8 mouse cellular contexts compared by ENCODE assay signal in genomic region chr8:123655351-123655779, GRCm38 (mm10). TPM values are rescaled to one million over a fixed set of nuclear protein-coding genes. Genes with fewer than 3 reads are reported as not detected.
DNase-seq lines count a peak whose midpoint lies in the region; ATAC-seq and TF ChIP-seq lines count a peak whose summit lies in the region.

No protein-coding gene starts in this region.

- peak overlapping the region; percentile 71 for H3K9ac ChIP-seq in liver, adult 2 months (ENCODE audit: low read depth, low read length)
- H3K9ac ChIP-seq in hindbrain, embryonic 13.5 days, result peak overlapping the region; percentile 89

- peak overlapping the region; percentile 79 for H3K4me2 ChIP-seq in hindbrain, embryonic 13.5 days

- peaks cover 10% of the 10 kb centered on the region; the same call in 1 of the 2 replicates for H3K79me2 ChIP-seq in liver, adult 2 months (ENCODE audit: control insufficient read depth, insufficient read depth, low read length)

- no peak overlapping the region for H3K4me3 ChIP-seq in liver, adult 2 months (ENCODE audit: insufficient read depth, low read depth, low read length)
- peak overlapping the region; percentile 77 for H3K4me3 ChIP-seq in embryonic facial prominence, embryonic 10.5 days
- H3K4me3 ChIP-seq in hindbrain, embryonic 13.5 days, result peak overlapping the region; percentile 79

- no peak for ATAC-seq in hindbrain, embryonic 13.5 days (ENCODE audit: low FRiP score)
- peak; percentile 52 for ATAC-seq in megakaryocyte progenitor cell, adult 5-6 weeks (replicated peaks; ENCODE audit: poor library complexity)

- peak overlapping the region; percentile 93 for H3K27ac ChIP-seq in liver, adult 2 months (replicated peaks; ENCODE audit: insufficient read depth, low read depth, low read length)
- H3K27ac ChIP-seq in embryonic facial prominence, embryonic 10.5 days (replicated peaks), result peak overlapping the region; percentile 41
- H3K27ac ChIP-seq in hindbrain, embryonic 13.5 days, result peak overlapping the region; percentile 23; the same call in 1 of the 2 replicates

- no peak for TF ChIP-seq CTCF in liver, adult 2 months (IDR thresholded peaks at IDR 0.05; ENCODE audit: low read depth, low read length)

- peaks cover 20% of the 10 kb centered on the region for H3K4me1 ChIP-seq in liver, adult 2 months (ENCODE audit: control insufficient read depth, insufficient read depth, low read length)
- peaks cover 31% of the 10 kb centered on the region for H3K4me1 ChIP-seq in embryonic facial prominence, embryonic 10.5 days
- peaks cover 26% of the 10 kb centered on the region for H3K4me1 ChIP-seq in hindbrain, embryonic 13.5 days (replicated peaks)

- WGBS in liver, adult 2 months, result 10% methylated on average over 8 of the region's 8 CpGs
- WGBS in embryonic facial prominence, embryonic 10.5 days, result 1% methylated on average over 8 of the region's 8 CpGs
- 3% methylated on average over 8 of the region's 8 CpGs for WGBS in hindbrain, embryonic 13.5 days

- H3K9me3 ChIP-seq in embryonic facial prominence, embryonic 10.5 days, result no peaks in the 10 kb centered on the region
- H3K9me3 ChIP-seq in hindbrain, embryonic 13.5 days, result no peaks in the 10 kb centered on the region

- intact Hi-C loops in left cerebral cortex, postnatal 25 days (cut with DNase I), result no loop called here

- peak; percentile 86 for DNase-seq in liver, adult 2 months (ENCODE audit: extremely low read depth, low read depth, low spot score)
- DNase-seq in liver, result no peak
- peak; percentile 49 for DNase-seq in embryonic facial prominence, embryonic 10.5 days (ENCODE audit: low spot score)
- no peak for DNase-seq in left cerebral cortex, postnatal 25 days (ENCODE audit: low spot score in 2 of 2)
- no peak for DNase-seq in gastrocnemius, postnatal 4 days (ENCODE audit: low spot score in 2 of 2)
- DNase-seq in layer of hippocampus, postnatal 25 days (ENCODE audit: extremely low spot score in 1 of 2, low spot score in 1 of 2), result no peak

- no peaks in the 10 kb centered on the region for H3K27me3 ChIP-seq in liver, adult 2 months (ENCODE audit: control insufficient read depth, insufficient read depth, low read length)
- no peaks in the 10 kb centered on the region for H3K27me3 ChIP-seq in embryonic facial prominence, embryonic 10.5 days (replicated peaks; ENCODE audit: low read depth, poor library complexity, severe bottlenecking)
- H3K27me3 ChIP-seq in hindbrain, embryonic 13.5 days, result no peaks in the 10 kb centered on the region

- H3K36me3 ChIP-seq in liver, adult 2 months (ENCODE audit: control insufficient read depth, insufficient read depth, low read length), result peaks cover 4% of the 10 kb centered on the region; the same call in 1 of the 2 replicates
- H3K36me3 ChIP-seq in embryonic facial prominence, embryonic 10.5 days (replicated peaks), result peaks cover 44% of the 10 kb centered on the region
- H3K36me3 ChIP-seq in hindbrain, embryonic 13.5 days, result peaks cover 38% of the 10 kb centered on the region

- 0 out of 2 replicates have a peak, but pooled peaks have one; percentile 15 for TF ChIP-seq POLR2A in liver, adult 2 months (IDR thresholded peaks at IDR 0.05; ENCODE audit: extremely low read depth, insufficient read depth, low read length)

RNA-seq across cellular contexts. Expression of gene Rhou, which starts 1.6 kb away (rescaled TPM):
- total RNA-seq in liver, adult 2 months (2014; rRNA removed), result 25.6 and 41.1 TPM in 2 replicates
- 34.1 and 38.6 TPM in 2 replicates for polyA plus RNA-seq in liver, adult 2 months (2012; rRNA removed)
- 6.2 and 6.3 TPM in 2 replicates for polyA plus RNA-seq in embryonic facial prominence, embryonic 10.5 days (2016; fragmentation: Nextera tagmentation; extraction: Ambion mirVana)
- polyA plus RNA-seq in hindbrain, embryonic 13.5 days (2015; fragmentation: Nextera tagmentation; extraction: Ambion mirVana), result 11.3 and 12.2 TPM in 2 replicates
- 7.9 and 9.6 TPM in 2 replicates for total RNA-seq in megakaryocyte progenitor cell, adult 5-6 weeks (2015)
- total RNA-seq in megakaryocyte progenitor cell, adult 5-6 weeks (2017), result 4.9 and 5.3 TPM in 2 replicates
- 10 to 100 TPM; 40.3 to 40.9 TPM for total RNA-seq in left cerebral cortex, postnatal 25 days (2021)
- 1 to 10 TPM; 6.9 to 8.0 TPM for total RNA-seq in gastrocnemius, postnatal 4 days (2021)
- total RNA-seq in layer of hippocampus, postnatal 25 days (2021), result 10 to 100 TPM; 36.3 to 44.0 TPM

Comparison
In these comparisons a context has a peak if more than half of its experiments do, and no peak if none do; other contexts are left out.
1. DNase-seq: peak in liver, adult 2 months (single experiment) and embryonic facial prominence, embryonic 10.5 days (single experiment); none in liver (single experiment), left cerebral cortex, postnatal 25 days (0 of 2), gastrocnemius, postnatal 4 days (0 of 2) and layer of hippocampus, postnatal 25 days (0 of 2).
2. H3K27ac ChIP-seq: peak in every context shown above with its lines; median percentile 93 in liver, adult 2 months; 41 in embryonic facial prominence, embryonic 10.5 days; 23 in hindbrain, embryonic 13.5 days.